Mouse (Mus musculus): ENCODE data around the gene Tesk2. TPM values are rescaled to one million over a fixed set of nuclear protein-coding genes. Genes with fewer than 3 reads are reported as not detected.

Tesk2 gene
- polyA plus RNA-seq, 1 experiment from 2014 or later: 4.3 TPM

- peak within 1 kb of the TSS; percentile 70 for H3K9ac ChIP-seq (replicated peaks; ENCODE audit: low read depth, low read length)
- peak within 1 kb of the TSS; percentile 80 for H3K27ac ChIP-seq (ENCODE audit: low read length)
- peak; percentile 95 for ATAC-seq
- no peaks in the 10 kb centered on the region for H3K27me3 ChIP-seq (replicated peaks; ENCODE audit: control insufficient read depth, insufficient read depth, low read length)
- no peaks in the 10 kb centered on the region for H3K9me3 ChIP-seq (ENCODE audit: control insufficient read depth, low read length)
- H3K36me3 ChIP-seq (ENCODE audit: control insufficient read depth, insufficient read depth): peaks cover 2% of the 10 kb centered on the region; the same call in 1 of the 2 replicates
- peaks cover 19% of the 10 kb centered on the region for H3K4me1 ChIP-seq (replicated peaks; ENCODE audit: control insufficient read depth, insufficient read depth, low read length)
- H3K4me2 ChIP-seq (ENCODE audit: low read length): peak within 1 kb of the TSS; percentile 80
- WGBS: under 1% methylated on average over 50 of the region's 56 CpGs
- H3K4me3 ChIP-seq (replicated peaks; ENCODE audit: low read length): peak within 1 kb of the TSS; percentile 71
Observed at GRCm38 (mm10) chr4:116685402-116686061, 35.2 kb upstream of the Tesk2 start, which contains the start of gene Prdx1. TSS of gene Prdx1 (plus strand) at chr4:116685544.

- Histone ChIP-seq H3K4me2 (ENCODE audit: low read length) (peak overlapping the region; percentile 80), H3K9ac (replicated peaks; ENCODE audit: low read depth, low read length) (no peak overlapping the region), H3K4me1 (replicated peaks; ENCODE audit: control insufficient read depth, insufficient read depth, low read length) (peaks cover 19% of the 10 kb centered on the region), H3K36me3 (ENCODE audit: control insufficient read depth, insufficient read depth) (peaks cover 2% of the 10 kb centered on the region; the same call in 1 of the 2 replicates), H3K4me3 (replicated peaks; ENCODE audit: low read length) (peak overlapping the region; percentile 71), H3K27me3 (replicated peaks; ENCODE audit: control insufficient read depth, insufficient read depth, low read length) (no peaks in the 10 kb centered on the region), H3K9me3 (ENCODE audit: control insufficient read depth, low read length) (no peaks in the 10 kb centered on the region), H3K27ac (ENCODE audit: low read length) (no peak overlapping the region)
- ATAC-seq: no peak
- 7% methylated on average over 1 of the region's 1 CpGs for WGBS
Observed at GRCm38 (mm10) chr4:116687041-116687440, 33.7 kb upstream of the Tesk2 start.

- Histone ChIP-seq H3K27ac (ENCODE audit: low read length) (no peak overlapping the region), H3K9me3 (ENCODE audit: control insufficient read depth, low read length) (no peaks in the 10 kb centered on the region), H3K4me1 (replicated peaks; ENCODE audit: control insufficient read depth, insufficient read depth, low read length) (peaks cover 19% of the 10 kb centered on the region), H3K36me3 (ENCODE audit: control insufficient read depth, insufficient read depth) (peaks cover 7% of the 10 kb centered on the region; the same call in 1 of the 2 replicates), H3K4me3 (replicated peaks; ENCODE audit: low read length) (no peak overlapping the region), H3K9ac (replicated peaks; ENCODE audit: low read depth, low read length) (no peak overlapping the region), H3K4me2 (ENCODE audit: low read length) (no peak overlapping the region), H3K27me3 (replicated peaks; ENCODE audit: control insufficient read depth, insufficient read depth, low read length) (no peaks in the 10 kb centered on the region)
- no peak for ATAC-seq
- WGBS: 92% methylated on average over 4 of the region's 4 CpGs
Observed at GRCm38 (mm10) chr4:116689309-116689876, 31.4 kb upstream of the Tesk2 start.

- Histone ChIP-seq H3K4me2 (ENCODE audit: low read length) (no peak overlapping the region), H3K36me3 (ENCODE audit: control insufficient read depth, insufficient read depth) (peaks cover 15% of the 10 kb centered on the region), H3K27ac (ENCODE audit: low read length) (no peak overlapping the region), H3K9me3 (ENCODE audit: control insufficient read depth, low read length) (no peaks in the 10 kb centered on the region), H3K4me1 (replicated peaks; ENCODE audit: control insufficient read depth, insufficient read depth, low read length) (peaks cover 2% of the 10 kb centered on the region), H3K27me3 (replicated peaks; ENCODE audit: control insufficient read depth, insufficient read depth, low read length) (no peaks in the 10 kb centered on the region), H3K9ac (replicated peaks; ENCODE audit: low read depth, low read length) (no peak overlapping the region), H3K4me3 (replicated peaks; ENCODE audit: low read length) (no peak overlapping the region)
- ATAC-seq: no peak
- 98% methylated on average over 2 of the region's 2 CpGs for WGBS
Observed at GRCm38 (mm10) chr4:116692146-116692545, 28.6 kb upstream of the Tesk2 start.

GRCm38 (mm10) chr4:116693785-116694184 lies 27.0 kb upstream of the Tesk2 start:
- H3K4me3 ChIP-seq (replicated peaks; ENCODE audit: low read length): no peak overlapping the region
- H3K27ac ChIP-seq (ENCODE audit: low read length): no peak overlapping the region
- no peaks in the 10 kb centered on the region for H3K27me3 ChIP-seq (replicated peaks; ENCODE audit: control insufficient read depth, insufficient read depth, low read length)
- H3K4me2 ChIP-seq (ENCODE audit: low read length): no peak overlapping the region
- no peaks in the 10 kb centered on the region for H3K9me3 ChIP-seq (ENCODE audit: control insufficient read depth, low read length)
- ATAC-seq: no peak
- no peaks in the 10 kb centered on the region for H3K4me1 ChIP-seq (replicated peaks; ENCODE audit: control insufficient read depth, insufficient read depth, low read length)
- H3K9ac ChIP-seq (replicated peaks; ENCODE audit: low read depth, low read length): no peak overlapping the region
- peaks cover 15% of the 10 kb centered on the region for H3K36me3 ChIP-seq (ENCODE audit: control insufficient read depth, insufficient read depth)
- 71% methylated on average over 2 of the region's 2 CpGs for WGBS

GRCm38 (mm10) chr4:116698693-116699342 lies 21.9 kb upstream of the Tesk2 start:
- no peaks in the 10 kb centered on the region for H3K27me3 ChIP-seq (replicated peaks; ENCODE audit: control insufficient read depth, insufficient read depth, low read length)
- H3K36me3 ChIP-seq (ENCODE audit: control insufficient read depth, insufficient read depth): peaks cover 8% of the 10 kb centered on the region
- no peak overlapping the region for H3K4me3 ChIP-seq (replicated peaks; ENCODE audit: low read length)
- H3K9ac ChIP-seq (replicated peaks; ENCODE audit: low read depth, low read length): no peak overlapping the region
- 76% methylated on average over 2 of the region's 2 CpGs for WGBS
- no peak overlapping the region for H3K4me2 ChIP-seq (ENCODE audit: low read length)
- H3K27ac ChIP-seq (ENCODE audit: low read length): no peak overlapping the region
- no peak for ATAC-seq
- H3K4me1 ChIP-seq (replicated peaks; ENCODE audit: control insufficient read depth, insufficient read depth, low read length): no peaks in the 10 kb centered on the region
- no peaks in the 10 kb centered on the region for H3K9me3 ChIP-seq (ENCODE audit: control insufficient read depth, low read length)

- Histone ChIP-seq H3K36me3 (ENCODE audit: control insufficient read depth, insufficient read depth) (no peaks in the 10 kb centered on the region), H3K27ac (ENCODE audit: low read length) (no peak overlapping the region), H3K4me2 (ENCODE audit: low read length) (no peak overlapping the region), H3K27me3 (replicated peaks; ENCODE audit: control insufficient read depth, insufficient read depth, low read length) (no peaks in the 10 kb centered on the region), H3K4me1 (replicated peaks; ENCODE audit: control insufficient read depth, insufficient read depth, low read length) (no peaks in the 10 kb centered on the region), H3K4me3 (replicated peaks; ENCODE audit: low read length) (no peak overlapping the region), H3K9me3 (ENCODE audit: control insufficient read depth, low read length) (no peaks in the 10 kb centered on the region), H3K9ac (replicated peaks; ENCODE audit: low read depth, low read length) (no peak overlapping the region)
- ATAC-seq: no peak
- 83% methylated on average over 1 of the region's 1 CpGs for WGBS
Observed at GRCm38 (mm10) chr4:116700964-116701363, 19.8 kb upstream of the Tesk2 start.

- Histone ChIP-seq H3K4me2 (ENCODE audit: low read length) (no peak overlapping the region), H3K36me3 (ENCODE audit: control insufficient read depth, insufficient read depth) (no peaks in the 10 kb centered on the region), H3K9ac (replicated peaks; ENCODE audit: low read depth, low read length) (no peak overlapping the region), H3K4me3 (replicated peaks; ENCODE audit: low read length) (no peak overlapping the region), H3K4me1 (replicated peaks; ENCODE audit: control insufficient read depth, insufficient read depth, low read length) (peaks cover 5% of the 10 kb centered on the region), H3K9me3 (ENCODE audit: control insufficient read depth, low read length) (no peaks in the 10 kb centered on the region), H3K27me3 (replicated peaks; ENCODE audit: control insufficient read depth, insufficient read depth, low read length) (no peaks in the 10 kb centered on the region), H3K27ac (ENCODE audit: low read length) (no peak overlapping the region)
- ATAC-seq: no peak
- WGBS: 33% methylated on average over 6 of the region's 6 CpGs
Observed at GRCm38 (mm10) chr4:116703804-116704203, 16.9 kb upstream of the Tesk2 start.

GRCm38 (mm10) chr4:116707666-116708065 lies 13.1 kb upstream of the Tesk2 start:
- no peak; the same call in 1 of the 2 replicates for ATAC-seq

More at GRCm38 (mm10) chr4:116707666-116708065, 13.1 kb upstream of the Tesk2 start:
- 21% methylated on average over 9 of the region's 9 CpGs for WGBS
- Histone ChIP-seq H3K36me3 (ENCODE audit: control insufficient read depth, insufficient read depth) (no peaks in the 10 kb centered on the region), H3K4me1 (replicated peaks; ENCODE audit: control insufficient read depth, insufficient read depth, low read length) (peaks cover 11% of the 10 kb centered on the region), H3K4me3 (replicated peaks; ENCODE audit: low read length) (peak overlapping the region; percentile 51), H3K27me3 (replicated peaks; ENCODE audit: control insufficient read depth, insufficient read depth, low read length) (no peaks in the 10 kb centered on the region), H3K4me2 (ENCODE audit: low read length) (peak overlapping the region; percentile 70), H3K9me3 (ENCODE audit: control insufficient read depth, low read length) (no peaks in the 10 kb centered on the region), H3K27ac (ENCODE audit: low read length) (no peak overlapping the region), H3K9ac (replicated peaks; ENCODE audit: low read depth, low read length) (peak overlapping the region; percentile 51)

Measured in forebrain, embryonic 16.5 days (tissue).